Mouse (Mus musculus) liver, embryonic 14.5 days (tissue): ENCODE data around the gene Gm11938.
"Not testable (repeated sequence)": the region's sequence is repeated elsewhere in the genome, so short reads cannot be mapped to it uniquely, and the experiment has no call there.

Source experiments
- CTCF ChIP-seq: IDR thresholded peaks from 2 replicates; pipeline ENCODE4 v1.5.1; 2016; ENCODE audit warnings: antibody characterized with exemption, low read depth, control low read depth
- EP300 ChIP-seq: IDR thresholded peaks from 2 replicates; pipeline ENCODE4 v1.6.1; 2016; ENCODE audit warnings: antibody characterized with exemption, low read depth

- not testable (repeated sequence) for TF ChIP-seq CTCF, EP300
These were observed at the start of gene Gm11938 for GRCm38 (mm10) chr11:99603208-99603607.
